In the genomic region with DNA sequence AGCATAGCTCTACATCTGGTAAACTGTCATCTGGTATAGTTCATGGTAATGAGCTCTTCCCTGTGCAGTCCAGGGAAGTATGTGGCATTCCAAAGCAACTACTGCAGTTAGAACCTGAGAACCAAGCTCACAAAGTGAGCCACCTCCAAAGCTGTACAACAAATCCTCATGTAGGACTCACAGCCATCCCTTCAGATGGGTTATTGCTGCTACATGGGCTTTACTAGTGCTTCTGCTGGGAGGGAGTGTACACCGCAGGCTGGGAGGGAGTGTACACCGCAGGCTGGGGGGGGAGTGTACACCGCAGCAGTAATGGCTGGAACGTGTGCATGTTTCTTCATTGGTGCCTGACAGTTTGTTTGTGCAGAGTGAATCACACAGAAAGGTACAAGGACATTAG, we compare ENCODE assay signal across 23 mouse cellular contexts. TPM values are rescaled to one million over a fixed set of nuclear protein-coding genes. Genes with fewer than 3 reads are reported as not detected.
DNase-seq lines count a peak whose midpoint lies in the region; ATAC-seq and TF ChIP-seq lines count a peak whose summit lies in the region.
"Had no signal": no experiment of that assay in that cellular context is flagged by ENCODE, and none has a peak within 500 bp of the region (broad histone marks: within the 10 kb centered on the region; RNA-seq: fewer than 3 reads in every experiment).

No protein-coding gene starts in this region.

- peaks cover 9% of the 10 kb centered on the region for H3K4me1 ChIP-seq in midbrain, embryonic 11.5 days (ENCODE audit: control insufficient read depth, insufficient read depth, low read length)
- H3K4me1 ChIP-seq in midbrain, embryonic 13.5 days (replicated peaks): peaks cover 32% of the 10 kb centered on the region
- peaks cover 59% of the 10 kb centered on the region for H3K4me1 ChIP-seq in embryonic facial prominence, embryonic 13.5 days
- peaks cover 30% of the 10 kb centered on the region for H3K4me1 ChIP-seq in liver, postnatal 0 days (ENCODE audit: insufficient read depth)

- TF ChIP-seq CTCF in liver, postnatal 0 days (IDR thresholded peaks at IDR 0.05; ENCODE audit: low read depth): no peak

- ATAC-seq in midbrain, embryonic 11.5 days (ENCODE audit: low FRiP score): no peak
- no peak for ATAC-seq in midbrain, embryonic 13.5 days
- ATAC-seq in embryonic facial prominence, embryonic 13.5 days (ENCODE audit: insufficient number of reproducible peaks, insufficient read depth, low FRiP score, low TSS enrichment, low read depth): no peak
- ATAC-seq in liver, postnatal 0 days: no peak
- ATAC-seq: intestine, embryonic 16.5 days had no signal

- WGBS in midbrain, embryonic 11.5 days: 93% methylated on average over 4 of the region's 4 CpGs
- 93% methylated on average over 4 of the region's 4 CpGs for WGBS in midbrain, embryonic 13.5 days
- WGBS in embryonic facial prominence, embryonic 13.5 days: 80% methylated on average over 4 of the region's 4 CpGs
- 66% methylated on average over 4 of the region's 4 CpGs for WGBS in liver, postnatal 0 days (ENCODE audit: insufficient replicate concordance)

- peaks cover 7% of the 10 kb centered on the region; the same call in 1 of the 2 replicates for H3K36me3 ChIP-seq in midbrain, embryonic 11.5 days (ENCODE audit: control insufficient read depth, insufficient read depth, low read length)
- peaks cover 21% of the 10 kb centered on the region for H3K36me3 ChIP-seq in midbrain, embryonic 13.5 days
- H3K36me3 ChIP-seq in embryonic facial prominence, embryonic 13.5 days: peaks cover 19% of the 10 kb centered on the region
- peaks cover 24% of the 10 kb centered on the region for H3K36me3 ChIP-seq in liver, postnatal 0 days (replicated peaks; ENCODE audit: insufficient read depth, low read length)

- no peak overlapping the region for H3K27ac ChIP-seq in midbrain, embryonic 11.5 days (ENCODE audit: low read depth, low read length)
- H3K27ac ChIP-seq in midbrain, embryonic 13.5 days: no peak overlapping the region
- H3K27ac ChIP-seq in embryonic facial prominence, embryonic 13.5 days: peak overlapping the region; percentile 78
- H3K27ac ChIP-seq in liver, postnatal 0 days (ENCODE audit: low read depth): peak overlapping the region; percentile 62; the same call in 1 of the 2 replicates
- H3K27ac ChIP-seq: hindbrain, embryonic 15.5 days; limb, embryonic 13.5 days; lung, embryonic 15.5 days; stomach, embryonic 15.5 days had no signal

- no peak for TF ChIP-seq EP300 in liver, postnatal 0 days (IDR thresholded peaks at IDR 0.05; ENCODE audit: low read depth)

- no peaks in the 10 kb centered on the region for H3K27me3 ChIP-seq in midbrain, embryonic 11.5 days (ENCODE audit: control insufficient read depth, insufficient read depth, low read length)
- no peaks in the 10 kb centered on the region for H3K27me3 ChIP-seq in midbrain, embryonic 13.5 days
- H3K27me3 ChIP-seq in embryonic facial prominence, embryonic 13.5 days: no peaks in the 10 kb centered on the region
- no peaks in the 10 kb centered on the region for H3K27me3 ChIP-seq in liver, postnatal 0 days (ENCODE audit: insufficient read depth, low read length)
- H3K27me3 ChIP-seq: hindbrain, embryonic 15.5 days; limb, embryonic 13.5 days; lung, embryonic 15.5 days; stomach, embryonic 15.5 days had no signal

- no peaks in the 10 kb centered on the region for H3K9me3 ChIP-seq in midbrain, embryonic 11.5 days (ENCODE audit: control insufficient read depth, low read length)
- no peaks in the 10 kb centered on the region for H3K9me3 ChIP-seq in midbrain, embryonic 13.5 days
- H3K9me3 ChIP-seq in embryonic facial prominence, embryonic 13.5 days: no peaks in the 10 kb centered on the region
- no peaks in the 10 kb centered on the region for H3K9me3 ChIP-seq in liver, postnatal 0 days (ENCODE audit: low read length)
- H3K9me3 ChIP-seq: hindbrain, embryonic 15.5 days; limb, embryonic 13.5 days; lung, embryonic 15.5 days; stomach, embryonic 15.5 days had no signal

- intact Hi-C loops in heart, postnatal 25 days (cut with DNase I): no loop called here

- peak; percentile 64 for DNase-seq in midbrain, embryonic 11.5 days (ENCODE audit: low spot score, missing footprints)
- peak; percentile 33 for DNase-seq in liver
- DNase-seq in liver, postnatal 0 days: peak; percentile 29
- DNase-seq in heart, postnatal 25 days (ENCODE audit: low spot score): no peak
- DNase-seq in right cerebral cortex, postnatal 25 days: no peak
- DNase-seq in gastrocnemius, adult 18-20 months (ENCODE audit: low spot score): no peak
- DNase-seq: cerebellum, adult 2 months; cerebellum, postnatal 36 days; heart, postnatal 10 days; kidney, postnatal 36 days; layer of hippocampus, adult 9-11 months had no signal

- no peak overlapping the region for H3K4me3 ChIP-seq in midbrain, embryonic 11.5 days (ENCODE audit: low read depth, low read length)
- no peak overlapping the region for H3K4me3 ChIP-seq in midbrain, embryonic 13.5 days (replicated peaks)
- no peak overlapping the region for H3K4me3 ChIP-seq in embryonic facial prominence, embryonic 13.5 days
- no peak overlapping the region for H3K4me3 ChIP-seq in liver, postnatal 0 days (ENCODE audit: low read depth, low read length)
- H3K4me3 ChIP-seq: hindbrain, embryonic 15.5 days; limb, embryonic 13.5 days; lung, embryonic 15.5 days; stomach, embryonic 15.5 days had no signal

- no peak overlapping the region for H3K9ac ChIP-seq in midbrain, embryonic 11.5 days (ENCODE audit: low read length)
- H3K9ac ChIP-seq in midbrain, embryonic 13.5 days (replicated peaks): no peak overlapping the region
- H3K9ac ChIP-seq in embryonic facial prominence, embryonic 13.5 days: no peak overlapping the region
- H3K9ac ChIP-seq in liver, postnatal 0 days (replicated peaks): no peak overlapping the region
- H3K9ac ChIP-seq: hindbrain, embryonic 15.5 days; limb, embryonic 13.5 days; lung, embryonic 15.5 days; stomach, embryonic 15.5 days had no signal

- no peak overlapping the region for H3K4me2 ChIP-seq in midbrain, embryonic 11.5 days
- no peak overlapping the region for H3K4me2 ChIP-seq in midbrain, embryonic 13.5 days (replicated peaks)
- H3K4me2 ChIP-seq in embryonic facial prominence, embryonic 13.5 days: 0 out of 2 replicates have a peak overlapping the region, but pooled peaks have one; percentile 2
- H3K4me2 ChIP-seq in liver, postnatal 0 days (ENCODE audit: low read depth, low read length): peak overlapping the region; percentile 31
- H3K4me2 ChIP-seq: heart, embryonic 11.5 days; hindbrain, embryonic 15.5 days; limb, embryonic 13.5 days; lung, embryonic 15.5 days; stomach, embryonic 15.5 days had no signal

RNA-seq across cellular contexts. Expression of a gene that starts 4.3 kb away (rescaled TPM):
- polyA plus RNA-seq in midbrain, embryonic 11.5 days (2014; fragmentation: Nextera tagmentation; extraction: Ambion mirVana): 22.8 and 25.2 TPM in 2 replicates
- polyA plus RNA-seq in midbrain, embryonic 13.5 days (2015; fragmentation: Nextera tagmentation; extraction: Ambion mirVana): 28.4 and 45.1 TPM in 2 replicates
- 24.1 and 37.7 TPM in 2 replicates for polyA plus RNA-seq in embryonic facial prominence, embryonic 13.5 days (2015; fragmentation: Nextera tagmentation; extraction: Ambion mirVana)
- 12.7 TPM in 2 replicates for polyA plus RNA-seq in liver, postnatal 0 days (2015; fragmentation: Nextera tagmentation; extraction: Ambion mirVana)
- 10 to 100 TPM; 10.7 to 14.2 TPM for total RNA-seq in heart, postnatal 25 days (2021)
- total RNA-seq in gastrocnemius, adult 18-20 months (2021): 10 to 100 TPM; 10.9 to 13.0 TPM

RNA-seq across cellular contexts. Expression of a gene that starts 5.0 kb away (rescaled TPM):
- 344 and 384 TPM in 2 replicates for polyA plus RNA-seq in midbrain, embryonic 11.5 days (2014; fragmentation: Nextera tagmentation; extraction: Ambion mirVana)
- polyA plus RNA-seq in midbrain, embryonic 13.5 days (2015; fragmentation: Nextera tagmentation; extraction: Ambion mirVana): 377 and 395 TPM in 2 replicates
- polyA plus RNA-seq in embryonic facial prominence, embryonic 13.5 days (2015; fragmentation: Nextera tagmentation; extraction: Ambion mirVana): 492 and 497 TPM in 2 replicates
- 282 and 296 TPM in 2 replicates for polyA plus RNA-seq in liver, postnatal 0 days (2015; fragmentation: Nextera tagmentation; extraction: Ambion mirVana)
- 100 to 1,000 TPM; 114 to 137 TPM for total RNA-seq in heart, postnatal 25 days (2021)
- total RNA-seq in gastrocnemius, adult 18-20 months (2021): 10 to 100 TPM; 74.4 to 89.6 TPM

RNA-seq across cellular contexts. Expression of a gene that starts 25.8 kb away (rescaled TPM):
- not detected in 2 replicates for polyA plus RNA-seq in midbrain, embryonic 11.5 days (2014; fragmentation: Nextera tagmentation; extraction: Ambion mirVana)
- polyA plus RNA-seq in midbrain, embryonic 13.5 days (2015; fragmentation: Nextera tagmentation; extraction: Ambion mirVana): not detected in 2 replicates
- not detected in 2 replicates for polyA plus RNA-seq in embryonic facial prominence, embryonic 13.5 days (2015; fragmentation: Nextera tagmentation; extraction: Ambion mirVana)
- not detected in 2 replicates for polyA plus RNA-seq in liver, postnatal 0 days (2015; fragmentation: Nextera tagmentation; extraction: Ambion mirVana)
- total RNA-seq in heart, postnatal 25 days (2021): not detected
- not detected for total RNA-seq in gastrocnemius, adult 18-20 months (2021)
- total RNA-seq: ES-E14; heart, postnatal 10 days; midbrain, postnatal 0 days had no signal
- polyA plus RNA-seq: cerebellum, adult 2 months; forebrain, embryonic 11.5 days; heart, embryonic 11.5 days; hindbrain, embryonic 15.5 days; intestine, embryonic 16.5 days; kidney, embryonic 14.5 days; limb, embryonic 13.5 days; lung, embryonic 15.5 days; midbrain, postnatal 0 days; stomach, embryonic 15.5 days had no signal

Comparison
In these comparisons a context has a peak if more than half of its experiments do, and no peak if none do; other contexts are left out.
1. DNase-seq: peak in midbrain, embryonic 11.5 days (single experiment), liver (single experiment) and liver, postnatal 0 days (single experiment); none in heart, postnatal 25 days (single experiment), right cerebral cortex, postnatal 25 days (single experiment) and gastrocnemius, adult 18-20 months (single experiment).
2. H3K27ac ChIP-seq: peak in embryonic facial prominence, embryonic 13.5 days (single experiment) and liver, postnatal 0 days (single experiment); none in midbrain, embryonic 11.5 days (single experiment) and midbrain, embryonic 13.5 days (single experiment).
3. H3K4me2 ChIP-seq: peak in embryonic facial prominence, embryonic 13.5 days (single experiment) and liver, postnatal 0 days (single experiment); none in midbrain, embryonic 11.5 days (single experiment) and midbrain, embryonic 13.5 days (single experiment).